Mouse (Mus musculus) limb, embryonic 11.5 days (tissue): ENCODE measurements around the gene B430218F22Rik. TPM values are rescaled to one million over a fixed set of nuclear protein-coding genes. Genes with fewer than 3 reads are reported as not detected.

Source experiments
- ATAC-seq: fragments of 200-750 bp; cut with Nextera tagmentation; 2 replicates; pipeline ENCODE4 v1.8.0; 2017; ENCODE audit warnings: low read depth; ENCODE audit not compliant: insufficient number of reproducible peaks, low FRiP score, low TSS enrichment
- DNase-seq: peaks from one replicate; pipeline ENCODE4 v3.0.0-alpha.2; 2015; ENCODE audit warnings: low spot score
- H3K27ac ChIP-seq: fragments of 300-500 bp; sonication (generic); replicated peaks from 2 replicates; pipeline ENCODE4 v1.5.1; 2014; ENCODE audit warnings: low read depth, mild to moderate bottlenecking, low read length
- H3K27me3 ChIP-seq: fragments of 300-500 bp; sonication (generic); 2 replicates; pipeline ENCODE4 v1.6.1; 2014; ENCODE audit warnings: mild to moderate bottlenecking, low read length, mixed read lengths; ENCODE audit not compliant: control insufficient read depth, insufficient read depth
- H3K36me3 ChIP-seq: fragments of 300-500 bp; sonication (generic); 2 replicates; pipeline ENCODE4 v1.6.1; 2014; ENCODE audit warnings: mild to moderate bottlenecking, low read length, moderate library complexity, mixed read lengths; ENCODE audit not compliant: control insufficient read depth, insufficient read depth
- H3K4me1 ChIP-seq: fragments of 300-500 bp; sonication (generic); 2 replicates; pipeline ENCODE4 v1.6.1; 2014; ENCODE audit warnings: low read length, mixed read lengths; ENCODE audit not compliant: control insufficient read depth, insufficient read depth
- H3K4me2 ChIP-seq: fragments of 300-500 bp; sonication (generic); 2 replicates; pipeline ENCODE4 v1.6.1; 2014; ENCODE audit warnings: low read depth, mild to moderate bottlenecking, moderate library complexity; ENCODE audit not compliant: severe bottlenecking
- H3K4me3 ChIP-seq: fragments of 300-500 bp; sonication (generic); 2 replicates; pipeline ENCODE4 v1.5.1; 2014; ENCODE audit warnings: low read depth, low read length
- H3K9ac ChIP-seq: fragments of 300-500 bp; sonication (generic); 2 replicates; pipeline ENCODE4 v1.6.1; 2014; ENCODE audit warnings: mild to moderate bottlenecking, low read length
- H3K9me3 ChIP-seq: fragments of 300-500 bp; sonication (generic); 2 replicates; pipeline ENCODE4 v1.6.1; 2016; ENCODE audit warnings: low read length; ENCODE audit not compliant: control insufficient read depth
- WGBS: fragments of 180-500 bp; shearing (Covaris S2); extraction: QIAGEN DNeasy Blood & Tissue Kit; methylation state at CpG from one replicate; pipeline ENCODE4 v1.1.7; 2014; 5-methylcytosine and 5-hydroxymethylcytosine counted together
- polyA plus RNA-seq: library from polyadenylated mRNA; unstranded; fragments of >200 nt; fragmentation: Nextera tagmentation; extraction: Ambion mirVana; gene quantifications from 2 replicates; pipeline ENCODE4 v1.2.1, GENCODE M21; 2014

B430218F22Rik gene
- polyA plus RNA-seq, result 0.62 and 2.1 TPM in 2 replicates

DNA sequence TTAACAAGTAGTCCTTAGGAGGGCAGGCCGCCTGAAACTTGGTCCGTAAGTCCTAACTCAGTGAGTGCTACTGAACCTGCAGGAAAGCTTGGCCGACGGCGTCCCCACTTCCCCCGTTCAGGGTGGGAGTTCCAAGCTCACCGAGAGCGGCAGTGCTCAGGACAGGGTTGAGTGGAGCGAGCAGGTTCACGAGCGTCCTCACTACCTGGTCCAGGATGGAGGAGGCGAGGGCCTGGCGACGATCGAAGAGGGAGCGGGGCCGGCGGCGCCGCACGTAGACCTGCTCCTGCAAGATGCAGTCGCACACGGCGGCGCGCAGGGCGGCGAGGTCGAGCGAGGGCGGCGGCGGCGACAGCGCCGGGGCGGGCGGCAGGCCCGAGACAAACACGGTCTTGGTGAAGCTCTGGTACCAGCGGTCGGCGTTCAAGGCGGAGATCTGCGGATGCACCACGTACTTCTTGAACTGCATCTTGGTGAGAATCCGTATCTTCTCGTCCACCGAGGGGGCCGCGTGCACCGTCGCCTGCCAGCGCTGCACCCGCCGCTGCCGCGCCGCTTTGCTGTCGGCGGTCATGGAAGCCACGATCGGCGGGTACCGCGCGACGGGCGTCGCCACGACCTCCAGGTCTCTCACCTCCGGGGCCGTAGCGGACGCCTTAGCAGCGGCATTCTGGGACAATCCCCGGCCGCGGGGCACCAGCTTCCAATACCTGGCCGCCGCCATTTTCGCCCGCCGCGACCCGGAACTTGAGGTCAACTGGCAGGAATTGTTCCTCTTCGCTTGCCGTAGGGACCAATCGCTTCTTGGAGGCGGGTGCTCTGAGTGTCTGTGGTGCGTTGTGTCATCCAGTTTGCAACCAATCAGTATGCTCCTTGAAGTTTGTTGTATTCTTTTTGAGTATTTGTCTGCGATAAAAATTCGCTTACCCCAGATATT, at the start of gene B430218F22Rik, which contains the start of gene Mrps30:
Gene B430218F22Rik (plus strand): TSS at position 120 of the 937 bp plus-strand sequence.
Gene Mrps30 (minus strand): TSS at position 742 of the 937 bp plus-strand sequence.
- H3K4me1 ChIP-seq, result no peaks in the 10 kb centered on the region
- H3K9me3 ChIP-seq, result no peaks in the 10 kb centered on the region
- peak within 1 kb of the TSS; percentile 86 for H3K9ac ChIP-seq
- H3K27ac ChIP-seq, result peak within 1 kb of the TSS; percentile 49; the same call in 1 of the 2 replicates
- H3K36me3 ChIP-seq, result no peaks in the 10 kb centered on the region; the same call in 1 of the 2 replicates
- WGBS, result under 1% methylated on average over 93 of the region's 93 CpGs
- peak; percentile 94 for ATAC-seq
- H3K27me3 ChIP-seq, result no peaks in the 10 kb centered on the region
- H3K4me2 ChIP-seq, result peak within 1 kb of the TSS; percentile 66
- peak within 1 kb of the TSS; percentile 88 for H3K4me3 ChIP-seq
- DNase-seq, result peak; percentile 98

GRCm38 (mm10) chr13:118350257-118350656, 36.2 kb upstream of the B430218F22Rik start:
- ATAC-seq (no peak), DNase-seq (no peak)
- WGBS, result 25% methylated on average over 10 of the region's 10 CpGs
- Histone ChIP-seq H3K4me1 (no peaks in the 10 kb centered on the region), H3K4me2 (no peak overlapping the region), H3K9ac (no peak overlapping the region), H3K36me3 (no peaks in the 10 kb centered on the region), H3K27ac (no peak overlapping the region), H3K9me3 (no peaks in the 10 kb centered on the region), H3K27me3 (no peaks in the 10 kb centered on the region), H3K4me3 (no peak overlapping the region)

DNA sequence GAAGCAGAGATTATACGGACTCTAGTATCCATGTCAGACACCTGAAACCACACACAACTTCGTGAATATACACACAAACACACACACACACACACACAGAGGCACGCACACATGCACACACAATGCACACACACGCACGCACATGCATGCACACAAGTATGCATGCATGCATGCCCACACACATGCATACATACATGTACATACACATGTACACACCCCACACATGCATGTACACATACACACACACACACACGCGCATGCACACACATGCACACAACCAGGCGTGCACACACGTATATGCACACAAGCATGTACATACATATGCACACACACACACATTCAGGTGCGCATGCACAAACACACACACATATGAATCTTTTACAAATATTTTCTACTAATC, 35.6 kb upstream of the B430218F22Rik start:
- no peaks in the 10 kb centered on the region for H3K36me3 ChIP-seq
- no peak overlapping the region for H3K9ac ChIP-seq
- no peak for ATAC-seq
- H3K9me3 ChIP-seq, result no peaks in the 10 kb centered on the region
- 90% methylated on average over 10 of the region's 10 CpGs for WGBS
- DNase-seq, result no peak
- H3K27me3 ChIP-seq, result no peaks in the 10 kb centered on the region
- no peak overlapping the region for H3K27ac ChIP-seq
- no peaks in the 10 kb centered on the region for H3K4me1 ChIP-seq
- H3K4me2 ChIP-seq, result no peak overlapping the region
- H3K4me3 ChIP-seq, result no peak overlapping the region

- Histone ChIP-seq H3K4me3 (no peak overlapping the region), H3K4me1 (no peaks in the 10 kb centered on the region), H3K27ac (no peak overlapping the region), H3K9me3 (no peaks in the 10 kb centered on the region), H3K36me3 (no peaks in the 10 kb centered on the region), H3K9ac (no peak overlapping the region), H3K27me3 (no peaks in the 10 kb centered on the region), H3K4me2 (no peak overlapping the region)
- ATAC-seq (no peak), DNase-seq (no peak)
- 84% methylated on average over 6 of the region's 6 CpGs for WGBS
Observed at GRCm38 (mm10) chr13:118363342-118363741, 23.1 kb upstream of the B430218F22Rik start.

GRCm38 (mm10) chr13:118365774-118366173, 20.7 kb upstream of the B430218F22Rik start:
- Histone ChIP-seq H3K4me1 (no peaks in the 10 kb centered on the region), H3K9ac (no peak overlapping the region), H3K9me3 (no peaks in the 10 kb centered on the region), H3K4me2 (no peak overlapping the region), H3K27ac (no peak overlapping the region), H3K36me3 (no peaks in the 10 kb centered on the region), H3K27me3 (no peaks in the 10 kb centered on the region), H3K4me3 (no peak overlapping the region)
- DNase-seq, result no peak
- ATAC-seq, result no peak
- WGBS, result 80% methylated on average over 1 of the region's 1 CpGs

GRCm38 (mm10) chr13:118372871-118373270, 13.6 kb upstream of the B430218F22Rik start:
- H3K9ac ChIP-seq, result no peak overlapping the region
- H3K4me2 ChIP-seq, result no peak overlapping the region
- no peaks in the 10 kb centered on the region for H3K36me3 ChIP-seq
- ATAC-seq, result no peak
- no peak overlapping the region for H3K27ac ChIP-seq
- DNase-seq, result no peak
- H3K4me1 ChIP-seq, result no peaks in the 10 kb centered on the region
- H3K27me3 ChIP-seq, result no peaks in the 10 kb centered on the region
- H3K4me3 ChIP-seq, result no peak overlapping the region
- 87% methylated on average over 4 of the region's 4 CpGs for WGBS
- H3K9me3 ChIP-seq, result no peaks in the 10 kb centered on the region

DNA sequence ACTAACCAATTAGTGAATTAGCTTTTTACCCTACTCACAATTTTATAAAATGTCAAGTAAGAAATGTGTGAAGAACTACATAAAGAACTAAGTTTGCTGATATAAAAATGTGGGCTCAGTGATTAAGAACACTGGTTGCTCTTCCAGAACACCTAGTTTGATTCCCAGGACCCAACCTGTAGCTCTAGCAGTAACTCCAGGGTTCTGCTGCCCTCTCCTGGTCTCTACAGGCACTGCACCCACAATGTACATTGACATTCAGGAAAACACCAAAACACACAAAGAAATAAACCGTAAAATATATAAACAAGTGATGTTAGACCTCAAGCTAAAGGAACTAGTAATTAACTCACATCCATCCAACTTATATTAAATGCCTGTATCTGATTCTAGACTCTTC, 7.3 kb upstream of the B430218F22Rik start:
- H3K9ac ChIP-seq, result no peak overlapping the region
- no peak overlapping the region for H3K4me2 ChIP-seq
- no peak overlapping the region for H3K4me3 ChIP-seq
- no peaks in the 10 kb centered on the region for H3K4me1 ChIP-seq
- H3K27ac ChIP-seq, result no peak overlapping the region
- WGBS, result 86% methylated on average over 1 of the region's 1 CpGs
- peaks cover 8% of the 10 kb centered on the region for H3K36me3 ChIP-seq
- ATAC-seq (no peak), DNase-seq (peak; percentile 77)
- no peaks in the 10 kb centered on the region for H3K27me3 ChIP-seq
- no peaks in the 10 kb centered on the region for H3K9me3 ChIP-seq

DNA sequence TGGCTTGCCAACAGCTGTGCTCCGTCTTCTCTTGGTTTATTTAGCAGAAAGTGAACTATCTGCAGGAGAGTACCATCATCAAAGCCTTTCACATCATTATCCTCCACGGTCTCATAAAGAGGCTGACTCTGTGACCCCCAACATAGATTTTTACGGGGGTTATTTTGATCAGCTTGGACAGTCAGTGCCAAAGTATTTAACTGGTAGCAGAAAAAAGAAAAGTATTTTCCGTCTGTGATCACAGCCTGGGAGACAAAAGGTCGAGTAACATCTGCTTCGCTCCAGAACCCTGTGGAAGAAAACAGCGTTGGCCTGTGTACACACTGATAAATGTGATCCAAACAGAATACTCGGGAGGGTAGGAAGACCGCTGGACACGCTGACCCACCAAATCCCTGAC, 6.0 kb upstream of the B430218F22Rik start:
- Histone ChIP-seq H3K4me3 (no peak overlapping the region), H3K27ac (no peak overlapping the region), H3K27me3 (no peaks in the 10 kb centered on the region), H3K9ac (no peak overlapping the region), H3K9me3 (no peaks in the 10 kb centered on the region), H3K4me1 (no peaks in the 10 kb centered on the region), H3K4me2 (no peak overlapping the region), H3K36me3 (peaks cover 8% of the 10 kb centered on the region)
- 70% methylated on average over 10 of the region's 10 CpGs for WGBS
- ATAC-seq (no peak), DNase-seq (no peak)
